Mouse (Mus musculus) E14TG2a.4 (cell line): ENCODE data around the gene Igfbp6.

Source experiments
- CTCF ChIP-seq: conservative IDR thresholded peaks from 2 replicates; pipeline ENCODE4 v1.5.1; 2014; ENCODE audit warnings: low read length
- NANOG ChIP-seq: IDR thresholded peaks from 2 replicates; pipeline ENCODE4 v1.6.1; 2014; ENCODE audit warnings: borderline replicate concordance, low read length, mixed read lengths
- POU5F1 ChIP-seq: IDR thresholded peaks from 2 replicates; pipeline ENCODE4 v1.6.1; 2014; ENCODE audit warnings: low read length, borderline replicate concordance

DNA sequence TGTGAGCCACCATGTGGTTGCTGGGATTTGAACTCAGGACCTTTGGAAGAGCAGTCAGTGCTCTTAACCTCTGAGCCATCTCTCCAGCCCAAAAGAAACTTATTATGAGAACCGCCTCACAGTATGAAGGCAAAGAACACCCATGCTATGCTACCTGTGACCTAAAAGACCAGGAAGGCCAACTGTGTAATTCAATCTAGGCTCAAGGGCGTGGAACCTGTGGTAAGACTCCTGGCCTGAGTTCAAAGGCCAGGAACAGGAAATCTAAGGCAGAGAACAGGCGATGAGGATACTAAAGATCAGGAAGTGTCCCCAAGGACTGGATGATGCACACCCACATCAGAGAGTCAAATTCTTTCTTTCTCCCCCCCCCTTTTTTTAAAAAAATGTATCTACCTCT, 29.4 kb downstream of the Igfbp6 start:
- TF ChIP-seq NANOG (no peak), CTCF (no peak), POU5F1 (no peak)
